Mouse (Mus musculus) limb, embryonic 13.5 days (tissue): ENCODE results near the gene Atp8b2. TPM values are rescaled to one million over a fixed set of nuclear protein-coding genes. Genes with fewer than 3 reads are reported as not detected.

ENCODE experiments used
- ATAC-seq: fragments of 200-750 bp; cut with Nextera tagmentation; 2 replicates; pipeline ENCODE4 v1.8.0; 2017; ENCODE audit warnings: low read depth, moderate number of reproducible peaks, moderate TSS enrichment; ENCODE audit not compliant: low FRiP score
- H3K27ac ChIP-seq: fragments of 300-500 bp; sonication (generic); 2 replicates; pipeline ENCODE4 v1.5.1; 2015; ENCODE audit warnings: inconsistent platforms, mild to moderate bottlenecking, moderate library complexity
- H3K27me3 ChIP-seq: fragments of 300-500 bp; sonication (generic); 2 replicates; pipeline ENCODE4 v1.6.1; 2015; ENCODE audit warnings: mild to moderate bottlenecking, inconsistent platforms
- H3K36me3 ChIP-seq: fragments of 300-500 bp; sonication (generic); 2 replicates; pipeline ENCODE4 v1.6.1; 2015; ENCODE audit warnings: inconsistent platforms, mild to moderate bottlenecking, moderate library complexity
- H3K4me1 ChIP-seq: fragments of 300-500 bp; sonication (generic); 2 replicates; pipeline ENCODE4 v1.6.1; 2015; ENCODE audit warnings: inconsistent platforms
- H3K4me2 ChIP-seq: fragments of 300-500 bp; sonication (generic); replicated peaks from 2 replicates; pipeline ENCODE4 v1.6.1; 2015; ENCODE audit warnings: inconsistent platforms, mild to moderate bottlenecking, moderate library complexity
- H3K4me3 ChIP-seq: fragments of 300-500 bp; sonication (generic); 2 replicates; pipeline ENCODE4 v1.5.1; 2015; ENCODE audit warnings: moderate library complexity, mild to moderate bottlenecking, inconsistent platforms
- H3K9ac ChIP-seq: fragments of 300-500 bp; sonication (generic); 2 replicates; pipeline ENCODE4 v1.6.1; 2015; ENCODE audit warnings: mild to moderate bottlenecking, inconsistent platforms
- H3K9me3 ChIP-seq: fragments of 300-500 bp; sonication (generic); 2 replicates; pipeline ENCODE4 v1.6.1; 2016; ENCODE audit warnings: inconsistent platforms
- WGBS: fragments of 180-500 bp; shearing (Covaris S2); methylation state at CpG from one replicate; pipeline ENCODE4 v1.1.7; 2015; 5-methylcytosine and 5-hydroxymethylcytosine counted together
- microRNA-seq: library from miRNA; unstranded; fragments of <30 nt; microRNA quantifications from one replicate; pipeline ENCODE4, GENCODE M21; 2016
- polyA plus RNA-seq: library from polyadenylated mRNA; unstranded; fragments of >200 nt; fragmentation: Nextera tagmentation; extraction: Ambion mirVana; gene quantifications from 2 replicates; pipeline ENCODE4 v1.2.1, GENCODE M21; 2015

The Atp8b2 gene
- polyA plus RNA-seq, 1 experiment from 2014 or later: 17.7 TPM

DNA sequence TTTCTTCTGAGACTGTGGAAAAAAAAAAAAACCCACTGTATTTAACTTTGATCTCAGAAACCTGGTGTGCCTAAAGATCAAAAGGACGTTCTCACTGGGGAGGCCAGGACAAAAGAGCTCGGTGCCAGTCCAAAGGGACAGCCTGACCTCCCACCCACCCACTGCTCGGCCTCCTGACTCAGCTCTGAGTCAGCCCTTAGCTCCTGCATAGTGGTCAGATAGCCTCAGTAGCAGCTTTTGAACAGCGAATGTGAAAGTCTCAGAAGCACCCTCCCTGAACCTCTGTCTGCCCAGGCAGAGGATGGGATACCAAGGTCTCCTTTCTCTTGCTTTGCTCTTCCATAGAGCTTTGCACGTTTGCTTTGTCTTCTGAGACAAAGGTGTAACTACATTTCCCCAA lies 66.7 kb downstream of the Atp8b2 start:
- no peak overlapping the region for H3K9ac ChIP-seq
- H3K4me3 ChIP-seq: no peak overlapping the region
- H3K9me3 ChIP-seq: no peaks in the 10 kb centered on the region
- no peak for ATAC-seq
- H3K27me3 ChIP-seq: no peaks in the 10 kb centered on the region
- WGBS: 23% methylated on average over 5 of the region's 5 CpGs
- H3K36me3 ChIP-seq: no peaks in the 10 kb centered on the region
- H3K27ac ChIP-seq: no peak overlapping the region
- H3K4me2 ChIP-seq: no peak overlapping the region
- peaks cover 24% of the 10 kb centered on the region for H3K4me1 ChIP-seq

- Histone ChIP-seq H3K36me3 (no peaks in the 10 kb centered on the region), H3K9me3 (no peaks in the 10 kb centered on the region), H3K27me3 (no peaks in the 10 kb centered on the region), H3K4me1 (peaks cover 25% of the 10 kb centered on the region), H3K9ac (no peak overlapping the region), H3K27ac (no peak overlapping the region), H3K4me2 (no peak overlapping the region), H3K4me3 (no peak overlapping the region)
- 78% methylated on average over 5 of the region's 5 CpGs for WGBS
- no peak for ATAC-seq
Observed at GRCm38 (mm10) chr3:89892517-89893106, 70.7 kb downstream of the Atp8b2 start.

DNA sequence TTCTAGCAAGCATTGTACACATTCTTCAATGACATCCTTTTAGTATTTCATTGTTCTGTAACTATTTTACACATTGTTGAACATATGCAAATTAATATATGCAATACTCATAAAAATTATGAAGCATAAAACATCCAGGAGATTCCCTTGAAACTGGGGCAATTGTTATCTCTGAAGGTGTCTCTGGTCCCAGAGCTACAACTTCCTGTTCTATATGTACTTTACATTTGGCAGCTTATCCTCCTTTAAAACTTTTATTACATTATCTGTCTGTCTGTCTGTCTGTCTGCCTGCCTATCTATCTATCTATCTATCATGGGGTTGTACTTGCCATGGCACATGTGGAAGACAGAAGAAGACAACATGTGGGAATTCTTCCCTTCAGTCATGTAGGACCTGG lies 71.6 kb downstream of the Atp8b2 start:
- no peak overlapping the region for H3K27ac ChIP-seq
- no peak overlapping the region for H3K4me2 ChIP-seq
- H3K4me1 ChIP-seq: peaks cover 19% of the 10 kb centered on the region
- H3K9me3 ChIP-seq: no peaks in the 10 kb centered on the region
- no peaks in the 10 kb centered on the region for H3K36me3 ChIP-seq
- no peaks in the 10 kb centered on the region for H3K27me3 ChIP-seq
- H3K4me3 ChIP-seq: no peak overlapping the region
- no peak overlapping the region for H3K9ac ChIP-seq
- ATAC-seq: no peak

DNA sequence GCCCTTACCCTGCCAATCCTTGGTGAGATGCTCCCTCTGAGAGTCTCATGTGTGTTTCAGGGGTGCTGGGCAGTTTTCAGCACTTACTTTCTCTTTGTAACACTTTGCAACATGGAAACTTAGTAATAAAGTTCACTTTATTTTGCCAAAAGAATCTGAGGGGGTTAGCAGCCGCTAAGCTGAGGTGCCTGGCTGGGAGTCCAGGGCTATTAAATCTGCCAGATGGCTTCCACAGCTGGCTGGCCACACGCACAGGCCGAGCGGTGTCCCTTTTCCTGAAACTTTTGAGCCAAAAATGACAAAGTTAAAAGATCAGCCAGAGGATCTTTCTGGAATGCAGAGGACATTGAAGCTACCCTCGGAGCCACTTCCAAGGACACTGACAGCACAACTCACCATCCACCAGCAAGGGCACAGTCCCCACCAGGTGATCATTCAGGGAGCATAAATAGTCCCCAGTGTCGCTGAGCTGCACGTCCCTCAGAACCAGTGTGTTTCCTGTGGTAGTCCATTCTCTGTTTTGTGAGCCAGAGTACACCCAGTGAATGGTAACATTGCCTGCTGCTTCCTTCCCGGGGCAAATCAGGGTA lies 73.4 kb downstream of the Atp8b2 start:
- ATAC-seq: 0 out of 2 replicates have a peak, but pooled peaks have one; percentile 40
- 23% methylated on average over 8 of the region's 8 CpGs for WGBS
- Histone ChIP-seq H3K4me2 (no peak overlapping the region; the same call in none of the 2 replicates), H3K4me1 (peaks cover 19% of the 10 kb centered on the region), H3K27me3 (no peaks in the 10 kb centered on the region), H3K4me3 (no peak overlapping the region), H3K9me3 (no peaks in the 10 kb centered on the region), H3K36me3 (no peaks in the 10 kb centered on the region), H3K27ac (peak overlapping the region; percentile 39; the same call in 1 of the 2 replicates), H3K9ac (no peak overlapping the region)

Small RNAs within 50 kb of the gene (microRNA-seq; reads per million reads assigned to microRNA genes)
- gene Mir7669: 1.2 reads per million

Other genes starting within 250 kb of the Atp8b2 start
- gene Adar, start 248.5 kb downstream of the Atp8b2 start, polyA plus RNA-seq: 11.2 and 12.4 TPM in 2 replicates
- gene Chrnb2, start 198.9 kb downstream of the Atp8b2 start, polyA plus RNA-seq: 0.43 and 0.63 TPM in 2 replicates
- 11.3 and 11.5 TPM in 2 replicates for gene Ube2q1, start 189.9 kb downstream of the Atp8b2 start, polyA plus RNA-seq
- gene She, start 132.1 kb downstream of the Atp8b2 start, polyA plus RNA-seq: 3.1 and 3.6 TPM in 2 replicates
- gene Il6ra, start 50.3 kb downstream of the Atp8b2 start, polyA plus RNA-seq: 0.96 and 1.2 TPM in 2 replicates
- 157 and 174 TPM in 2 replicates for gene Hax1, start 35.3 kb upstream of the Atp8b2 start, polyA plus RNA-seq
- gene 4933434E20Rik, start 88.1 kb upstream of the Atp8b2 start, polyA plus RNA-seq: 158 and 164 TPM in 2 replicates
- 206 and 208 TPM in 2 replicates for gene Ubap2l, start 89.1 kb upstream of the Atp8b2 start, polyA plus RNA-seq
- 520 and 556 TPM in 2 replicates for gene Tpm3, start 109.1 kb upstream of the Atp8b2 start, polyA plus RNA-seq
- gene Nup210l, start 140.6 kb upstream of the Atp8b2 start, polyA plus RNA-seq: 0.27 and 0.34 TPM in 2 replicates